Mouse (Mus musculus) urinary bladder, postnatal 4 days (tissue): ENCODE results near the gene Ifna12.
"Not testable (repeated sequence)": the region's sequence is repeated elsewhere in the genome, so short reads cannot be mapped to it uniquely, and the experiment has no call there.

Source experiments
- DNase-seq, 2 experiments: peaks; one replicate each; pipeline ENCODE4 v3.0.0; 2021 to 2022; ENCODE audit warnings: low spot score in 2 of 2

Ifna12 gene

GRCm38 (mm10) chr4:88603276-88603675 lies at the start of gene Ifna12:
Ifna12 (minus strand) TSS chr4:88603376.
- no peak for DNase-seq

GRCm38 (mm10) chr4:88644359-88644758 lies 41.2 kb upstream of the Ifna12 start, which contains the start of gene Ifna13:
Ifna13 (minus strand) TSS chr4:88644459.
- no peak for DNase-seq

- no peak for DNase-seq
These were observed 39.4 kb upstream of the Ifna12 start for GRCm38 (mm10) chr4:88642526-88642925.

- peak; percentile 79 to 97 for DNase-seq
These were observed 38.1 kb upstream of the Ifna12 start for GRCm38 (mm10) chr4:88641077-88641831.

- no peak for DNase-seq
These were observed 37.5 kb upstream of the Ifna12 start for GRCm38 (mm10) chr4:88640704-88641076.

GRCm38 (mm10) chr4:88634311-88634710 lies 31.1 kb upstream of the Ifna12 start, which contains the start of gene C87499:
C87499 (minus strand) TSS chr4:88634411.
- no peak for DNase-seq

GRCm38 (mm10) chr4:88592285-88592684 lies 10.9 kb downstream of the Ifna12 start, which contains the start of gene Ifna9:
Ifna9 (minus strand) TSS chr4:88592385.
- no peak for DNase-seq

- no peak for DNase-seq
These were observed 31.5 kb downstream of the Ifna12 start, which contains the start of gene Ifna14 for GRCm38 (mm10) chr4:88571698-88572097. Ifna14 (minus strand) TSS chr4:88571798.

- DNase-seq = no peak
These were observed 41.4 kb downstream of the Ifna12 start for GRCm38 (mm10) chr4:88561791-88562190.

GRCm38 (mm10) chr4:88558145-88558544 lies 45.0 kb downstream of the Ifna12 start, which contains the start of gene Ifna15:
Ifna15 (minus strand) TSS chr4:88558245.
- DNase-seq = not testable (repeated sequence)
